Mouse (Mus musculus) MEL (cell line): ENCODE measurements at regions not wholly inside any gene's neighbourhood (a gene's known extent, or its start where the extent isn't known, plus 50 kb on each side); places are given as distances from the start of the nearest gene placed in this dataset.

Experiments
- BHLHE40 ChIP-seq: IDR thresholded peaks from 2 replicates; pipeline ENCODE4 v1.6.1; 2012; ENCODE audit warnings: low read depth, mild to moderate bottlenecking, inconsistent platforms, low read length, improper control_type of control experiment, borderline replicate concordance
- CTCF ChIP-seq, 3 experiments: IDR thresholded peaks in 2 of 3; conservative IDR thresholded peaks in 1 of 3; 2 replicates each; pipeline ENCODE4 v1.5.1; 2011 to 2012; ENCODE audit warnings: low read length in 3 of 3, low read depth in 2 of 3, mild to moderate bottlenecking in 2 of 3, improper control_type of control experiment in 1 of 3, inconsistent platforms in 1 of 3, mixed read lengths in 1 of 3, moderate library complexity in 1 of 3; ENCODE audit not compliant: control insufficient read depth in 1 of 3, insufficient read depth in 1 of 3, poor library complexity in 1 of 3, severe bottlenecking in 1 of 3
- ELF1 ChIP-seq: IDR thresholded peaks from 2 replicates; pipeline ENCODE4 v1.6.1; 2014; ENCODE audit warnings: low read depth, mild to moderate bottlenecking, inconsistent platforms, low read length, improper control_type of control experiment, moderate library complexity
- GATA1 ChIP-seq: IDR thresholded peaks from 2 replicates; pipeline ENCODE4 v1.6.1; 2011; ENCODE audit warnings: low read depth, low read length, improper control_type of control experiment
- HCFC1 ChIP-seq: IDR thresholded peaks from 2 replicates; pipeline ENCODE4 v1.6.1; 2012; ENCODE audit warnings: low read depth, mild to moderate bottlenecking, inconsistent platforms, low read length, improper control_type of control experiment, moderate library complexity
- POLR2A ChIP-seq, 2 experiments: IDR thresholded peaks; 2 replicates each; pipeline ENCODE4 v1.6.1; 2011 to 2012; ENCODE audit warnings: low read length in 2 of 2, mild to moderate bottlenecking in 2 of 2, control low read depth in 1 of 2, improper control_type of control experiment in 1 of 2, low read depth in 1 of 2, moderate library complexity in 1 of 2; ENCODE audit not compliant: control insufficient read depth in 1 of 2, insufficient read depth in 1 of 2, poor library complexity in 1 of 2
- RAD21 ChIP-seq: IDR thresholded peaks from 2 replicates; pipeline ENCODE4 v1.6.1; 2011; ENCODE audit warnings: mild to moderate bottlenecking, low read depth, low read length, improper control_type of control experiment
- SMC3 ChIP-seq: IDR thresholded peaks from 2 replicates; pipeline ENCODE4 v1.6.1; 2011; ENCODE audit warnings: low read depth, low read length, improper control_type of control experiment
- TBP ChIP-seq: IDR thresholded peaks from 2 replicates; pipeline ENCODE4 v1.8.0; 2011; ENCODE audit warnings: low read depth, low read length, improper control_type of control experiment
- UBTF ChIP-seq: IDR thresholded peaks from 2 replicates; pipeline ENCODE4 v1.6.1; 2012; ENCODE audit warnings: low read depth, mild to moderate bottlenecking, inconsistent platforms, low read length, improper control_type of control experiment, moderate library complexity, borderline replicate concordance; ENCODE audit not compliant: insufficient read depth
- ZKSCAN1 ChIP-seq: IDR thresholded peaks from 2 replicates; pipeline ENCODE4 v1.6.1; 2012; ENCODE audit warnings: low read depth, mild to moderate bottlenecking, inconsistent platforms, low read length, improper control_type of control experiment, moderate library complexity

DNA sequence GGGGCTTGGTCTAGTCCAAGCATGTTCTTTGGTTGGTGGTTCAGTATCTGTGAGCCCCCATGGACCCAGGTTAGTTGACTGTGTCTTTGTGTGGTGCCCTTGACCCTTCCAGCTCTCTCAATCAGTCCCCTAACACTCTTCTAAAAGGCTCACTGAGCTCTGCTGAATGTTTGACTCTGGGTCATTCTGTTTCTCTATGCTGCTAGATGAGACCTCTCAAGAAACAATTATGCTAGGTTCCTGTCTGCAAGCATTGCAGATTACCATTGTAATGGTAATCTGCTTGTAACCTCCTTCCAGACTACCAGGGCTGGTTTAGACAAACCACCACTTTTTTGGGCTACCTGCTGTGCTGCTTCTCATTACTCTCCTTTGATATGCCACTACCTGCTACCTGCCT, 2863.9 kb downstream of the Gm37988 start:
- TF ChIP-seq CTCF (IDR thresholded peaks at IDR 0.05 in 2 of 3, conservative IDR thresholded peaks at IDR 0.05 in 1 of 3; ENCODE audit: control insufficient read depth in 1 of 3, insufficient read depth in 1 of 3, low read depth in 2 of 3, low read length in 3 of 3, poor library complexity in 1 of 3, severe bottlenecking in 1 of 3) (no peak), POLR2A (IDR thresholded peaks at IDR 0.05; ENCODE audit: control insufficient read depth in 1 of 2, insufficient read depth in 1 of 2, low read depth in 1 of 2, low read length in 2 of 2, poor library complexity in 1 of 2) (no peak), UBTF (no peak), BHLHE40 (no peak), GATA1 (no peak), HCFC1 (no peak), RAD21 (no peak), ZKSCAN1 (no peak), TBP (no peak), SMC3 (no peak), ELF1 (no peak)
